In genomic region chr15:91753378-91754080, GRCm38 (mm10) we compare ENCODE assay signal across 12 mouse cellular contexts.
DNase-seq lines count a peak whose midpoint lies in the region; ATAC-seq and TF ChIP-seq lines count a peak whose summit lies in the region.
"Had no signal": no experiment of that assay in that cellular context is flagged by ENCODE, and none has a peak within 500 bp of the region (broad histone marks: within the 10 kb centered on the region; RNA-seq: fewer than 3 reads in every experiment).

No protein-coding gene starts in this region.

- no peak for DNase-seq in kidney, postnatal 0 days (ENCODE audit: low spot score)
- no peak for DNase-seq in kidney, postnatal 36 days
- DNase-seq in NIH3T3 (ENCODE audit: low read depth), result peak; percentile 19
- peak; percentile 24 for DNase-seq in embryo, embryonic 11 days
- DNase-seq in adrenal gland, adult 8-10 months, result no peak
- DNase-seq in urinary bladder, postnatal 14 days (ENCODE audit: low spot score), result no peak
- DNase-seq: kidney, adult 11 months; lung, postnatal 14 days had no signal

- ATAC-seq in kidney, postnatal 0 days (replicated peaks; ENCODE audit: low FRiP score, low read depth), result no peak
- peak; percentile 63; the same call in 1 of the 2 replicates for ATAC-seq in limb, embryonic 12.5 days (ENCODE audit: insufficient number of reproducible peaks, insufficient read depth, low FRiP score, low TSS enrichment, low read depth)

- WGBS in kidney, postnatal 0 days, result 87% methylated on average over 14 of the region's 14 CpGs
- 64% methylated on average over 14 of the region's 14 CpGs for WGBS in limb, embryonic 12.5 days

- no peaks in the 10 kb centered on the region for H3K4me1 ChIP-seq in kidney, postnatal 0 days (replicated peaks; ENCODE audit: insufficient read depth, low read length)
- H3K4me1 ChIP-seq in limb, embryonic 12.5 days (replicated peaks), result no peaks in the 10 kb centered on the region; the same call in 1 of the 2 replicates
- H3K4me1 ChIP-seq: heart, embryonic 15.5 days had no signal

- H3K9ac ChIP-seq in kidney, postnatal 0 days (ENCODE audit: low read depth, low read length), result no peak overlapping the region
- no peak overlapping the region for H3K9ac ChIP-seq in limb, embryonic 12.5 days (replicated peaks)
- H3K9ac ChIP-seq: heart, embryonic 15.5 days; stomach, embryonic 15.5 days had no signal

- H3K27ac ChIP-seq in kidney, postnatal 0 days, result no peak overlapping the region
- H3K27ac ChIP-seq in limb, embryonic 12.5 days, result no peak overlapping the region
- H3K27ac ChIP-seq: heart, embryonic 15.5 days; stomach, embryonic 15.5 days had no signal

- H3K9me3 ChIP-seq in kidney, postnatal 0 days (replicated peaks; ENCODE audit: low read length), result no peaks in the 10 kb centered on the region
- no peaks in the 10 kb centered on the region for H3K9me3 ChIP-seq in limb, embryonic 12.5 days
- H3K9me3 ChIP-seq: heart, embryonic 15.5 days; stomach, embryonic 15.5 days had no signal

- TF ChIP-seq CTCF in kidney, postnatal 0 days (IDR thresholded peaks at IDR 0.05; ENCODE audit: low read depth), result no peak

- peaks cover 5% of the 10 kb centered on the region; the same call in 1 of the 2 replicates for H3K36me3 ChIP-seq in kidney, postnatal 0 days (ENCODE audit: insufficient read depth, low read length)
- no peaks in the 10 kb centered on the region for H3K36me3 ChIP-seq in limb, embryonic 12.5 days
- H3K36me3 ChIP-seq: stomach, embryonic 15.5 days had no signal

- no peak overlapping the region for H3K4me3 ChIP-seq in kidney, postnatal 0 days (replicated peaks; ENCODE audit: low read depth, low read length)
- H3K4me3 ChIP-seq in limb, embryonic 12.5 days (replicated peaks), result no peak overlapping the region
- H3K4me3 ChIP-seq: heart, embryonic 15.5 days; myocyte; stomach, embryonic 15.5 days had no signal

- no peaks in the 10 kb centered on the region for H3K27me3 ChIP-seq in kidney, postnatal 0 days (ENCODE audit: insufficient read depth, low read length)
- no peaks in the 10 kb centered on the region for H3K27me3 ChIP-seq in limb, embryonic 12.5 days
- H3K27me3 ChIP-seq: heart, embryonic 15.5 days; stomach, embryonic 15.5 days had no signal

- peak overlapping the region; percentile 15; the same call in 1 of the 2 replicates for H3K4me2 ChIP-seq in kidney, postnatal 0 days (ENCODE audit: low read length)
- H3K4me2 ChIP-seq in limb, embryonic 12.5 days, result 0 out of 2 replicates have a peak overlapping the region, but pooled peaks have one; percentile 19

Comparison
In these comparisons a context has a peak if more than half of its experiments do, and no peak if none do; other contexts are left out.
1. DNase-seq: peak in NIH3T3 (single experiment) and embryo, embryonic 11 days (single experiment); none in kidney, postnatal 0 days (single experiment), kidney, postnatal 36 days (0 of 2), adrenal gland, adult 8-10 months (single experiment) and urinary bladder, postnatal 14 days (single experiment).